Mouse (Mus musculus): ENCODE results near the gene Gprin2.

DNA sequence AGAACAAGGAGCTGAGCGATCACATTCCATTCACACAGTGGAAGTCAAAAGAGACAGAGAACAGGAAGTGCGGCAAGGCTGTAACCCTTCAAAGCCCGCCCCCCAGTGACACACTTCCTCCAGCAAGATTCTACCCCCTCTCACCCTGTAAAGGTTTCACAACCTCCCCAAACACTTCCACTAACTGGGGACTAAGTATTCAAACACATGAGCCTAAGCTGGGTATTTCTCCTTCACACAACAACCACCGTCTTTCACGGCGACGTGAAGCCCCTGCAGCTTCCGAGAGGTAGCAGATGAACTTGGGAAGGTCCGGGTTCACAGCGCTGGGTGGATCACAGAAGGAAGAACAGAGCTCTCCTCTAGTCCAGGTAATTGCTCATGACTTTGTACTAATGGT lies 58.5 kb downstream of the Gprin2 start:
- TF ChIP-seq CTCF (IDR thresholded peaks at IDR 0.05; ENCODE audit: extremely low read depth, insufficient read depth, low read length) (no peak), POLR2A (IDR thresholded peaks at IDR 0.05; ENCODE audit: extremely low read depth, insufficient read depth, low read length) (no peak)
